Mouse (Mus musculus): ENCODE results near the gene Git2.
A peak's percentile ranks its signal among the peaks of the same experiment; 100 is the strongest.

The Git2 gene

GRCm38 (mm10) chr5:114680676-114681285, 94.5 kb downstream of the Git2 start:
- DNase-seq = peak in 1 of 2 experiments; percentile 48

GRCm38 (mm10) chr5:114679841-114680591, 95.3 kb downstream of the Git2 start:
- DNase-seq = no peak
